Mouse (Mus musculus): ENCODE measurements around the gene Dusp5.

GRCm38 (mm10) chr19:53552795-53553194 lies 23.9 kb downstream of the Dusp5 start:
- TF ChIP-seq GATA1 (IDR thresholded peaks at IDR 0.05; ENCODE audit: borderline replicate concordance, low read length) = no peak
- no peak for TF ChIP-seq FLI1 (IDR thresholded peaks at IDR 0.05; ENCODE audit: low read length)
